Mouse (Mus musculus): ENCODE measurements around the gene Dapk1. TPM values are rescaled to one million over a fixed set of nuclear protein-coding genes. Genes with fewer than 3 reads are reported as not detected.
A peak's percentile ranks its signal among the peaks of the same experiment; 100 is the strongest.

Dapk1 gene
- polyA plus RNA-seq, 1 experiment from 2014 or later: 4.8 TPM

GRCm38 (mm10) chr13:60686024-60686663 is 84.4 kb downstream of the Dapk1 start:
- no peak overlapping the region for H3K4me3 ChIP-seq (ENCODE audit: low read depth, low read length)
- H3K9ac ChIP-seq (ENCODE audit: low read length): no peak overlapping the region
- TF ChIP-seq CTCF (IDR thresholded peaks at IDR 0.05; ENCODE audit: low read depth) (no peak), EP300 (optimal IDR thresholded peaks at IDR 0.05) (no peak)

GRCm38 (mm10) chr13:60686967-60687366 is 85.2 kb downstream of the Dapk1 start:
- H3K27ac ChIP-seq (replicated peaks): 0 out of 2 replicates have a peak overlapping the region, but pooled peaks have one; percentile 40

More at GRCm38 (mm10) chr13:60686024-60686663, 84.4 kb downstream of the Dapk1 start:
- 31% methylated on average over 12 of the region's 12 CpGs for WGBS
- DNase-seq (ENCODE audit: low spot score): no peak
- peak overlapping the region; percentile 64 for H3K27ac ChIP-seq (replicated peaks)
- no peaks in the 10 kb centered on the region for H3K27me3 ChIP-seq (ENCODE audit: control insufficient read depth, insufficient read depth, low read length)
- ATAC-seq (ENCODE audit: low FRiP score, low TSS enrichment): peak; percentile 22; the same call in 1 of the 2 replicates
- H3K9me3 ChIP-seq (ENCODE audit: control insufficient read depth, low read length): no peaks in the 10 kb centered on the region
- H3K4me1 ChIP-seq (replicated peaks; ENCODE audit: control insufficient read depth, insufficient read depth): peaks cover 11% of the 10 kb centered on the region; the same call in 1 of the 2 replicates
- H3K4me2 ChIP-seq (replicated peaks; ENCODE audit: low read depth): no peak overlapping the region
- H3K36me3 ChIP-seq (ENCODE audit: control insufficient read depth, insufficient read depth, low read length): no peaks in the 10 kb centered on the region

GRCm38 (mm10) chr13:60687462-60687861 is 85.7 kb downstream of the Dapk1 start:
- no peak overlapping the region for H3K9ac ChIP-seq (ENCODE audit: low read length)
- WGBS: 78% methylated on average over 4 of the region's 4 CpGs
- H3K27ac ChIP-seq (replicated peaks): 0 out of 2 replicates have a peak overlapping the region, but pooled peaks have one; percentile 40
- H3K4me2 ChIP-seq (replicated peaks; ENCODE audit: low read depth): no peak overlapping the region
- TF ChIP-seq CTCF (IDR thresholded peaks at IDR 0.05; ENCODE audit: low read depth) (no peak), EP300 (optimal IDR thresholded peaks at IDR 0.05) (no peak)
- H3K4me3 ChIP-seq (ENCODE audit: low read depth, low read length): no peak overlapping the region
- H3K36me3 ChIP-seq (ENCODE audit: control insufficient read depth, insufficient read depth, low read length): no peaks in the 10 kb centered on the region
- no peaks in the 10 kb centered on the region for H3K9me3 ChIP-seq (ENCODE audit: control insufficient read depth, low read length)
- ATAC-seq (ENCODE audit: low FRiP score, low TSS enrichment): no peak
- peaks cover 11% of the 10 kb centered on the region; the same call in 1 of the 2 replicates for H3K4me1 ChIP-seq (replicated peaks; ENCODE audit: control insufficient read depth, insufficient read depth)
- DNase-seq (ENCODE audit: low spot score): no peak
- H3K27me3 ChIP-seq (ENCODE audit: control insufficient read depth, insufficient read depth, low read length): no peaks in the 10 kb centered on the region

More at GRCm38 (mm10) chr13:60686967-60687366, 85.2 kb downstream of the Dapk1 start:
- Histone ChIP-seq H3K9me3 (ENCODE audit: control insufficient read depth, low read length) (no peaks in the 10 kb centered on the region), H3K27me3 (ENCODE audit: control insufficient read depth, insufficient read depth, low read length) (no peaks in the 10 kb centered on the region), H3K9ac (ENCODE audit: low read length) (no peak overlapping the region), H3K4me2 (replicated peaks; ENCODE audit: low read depth) (no peak overlapping the region), H3K36me3 (ENCODE audit: control insufficient read depth, insufficient read depth, low read length) (no peaks in the 10 kb centered on the region), H3K4me3 (ENCODE audit: low read depth, low read length) (no peak overlapping the region), H3K4me1 (replicated peaks; ENCODE audit: control insufficient read depth, insufficient read depth) (peaks cover 11% of the 10 kb centered on the region; the same call in 1 of the 2 replicates)
- TF ChIP-seq CTCF (IDR thresholded peaks at IDR 0.05; ENCODE audit: low read depth): no peak
- no peak for TF ChIP-seq EP300 (optimal IDR thresholded peaks at IDR 0.05)
- WGBS: 42% methylated on average over 12 of the region's 12 CpGs
- ATAC-seq (ENCODE audit: low FRiP score, low TSS enrichment) (no peak), DNase-seq (ENCODE audit: low spot score) (no peak)

GRCm38 (mm10) chr13:60687891-60688290 is 86.1 kb downstream of the Dapk1 start:
- Histone ChIP-seq H3K36me3 (ENCODE audit: control insufficient read depth, insufficient read depth, low read length) (no peaks in the 10 kb centered on the region), H3K4me1 (replicated peaks; ENCODE audit: control insufficient read depth, insufficient read depth) (peaks cover 11% of the 10 kb centered on the region; the same call in 1 of the 2 replicates), H3K9ac (ENCODE audit: low read length) (no peak overlapping the region), H3K4me2 (replicated peaks; ENCODE audit: low read depth) (no peak overlapping the region), H3K27me3 (ENCODE audit: control insufficient read depth, insufficient read depth, low read length) (no peaks in the 10 kb centered on the region), H3K27ac (replicated peaks) (no peak overlapping the region), H3K9me3 (ENCODE audit: control insufficient read depth, low read length) (no peaks in the 10 kb centered on the region), H3K4me3 (ENCODE audit: low read depth, low read length) (no peak overlapping the region)
- TF ChIP-seq EP300 (optimal IDR thresholded peaks at IDR 0.05): no peak
- TF ChIP-seq CTCF (IDR thresholded peaks at IDR 0.05; ENCODE audit: low read depth): no peak
- 72% methylated on average over 7 of the region's 7 CpGs for WGBS
- DNase-seq (ENCODE audit: low spot score) (no peak), ATAC-seq (ENCODE audit: low FRiP score, low TSS enrichment) (no peak)

GRCm38 (mm10) chr13:60690921-60691320 is 89.2 kb downstream of the Dapk1 start:
- H3K9me3 ChIP-seq (ENCODE audit: control insufficient read depth, low read length): no peaks in the 10 kb centered on the region
- H3K27me3 ChIP-seq (ENCODE audit: control insufficient read depth, insufficient read depth, low read length): no peaks in the 10 kb centered on the region
- no peaks in the 10 kb centered on the region for H3K36me3 ChIP-seq (ENCODE audit: control insufficient read depth, insufficient read depth, low read length)
- peaks cover 11% of the 10 kb centered on the region; the same call in 1 of the 2 replicates for H3K4me1 ChIP-seq (replicated peaks; ENCODE audit: control insufficient read depth, insufficient read depth)
- H3K4me2 ChIP-seq (replicated peaks; ENCODE audit: low read depth): no peak overlapping the region
- no peak overlapping the region for H3K4me3 ChIP-seq (ENCODE audit: low read depth, low read length)
- no peak for DNase-seq (ENCODE audit: low spot score)
- no peak for ATAC-seq (ENCODE audit: low FRiP score, low TSS enrichment)
- TF ChIP-seq EP300 (optimal IDR thresholded peaks at IDR 0.05): no peak
- TF ChIP-seq CTCF (IDR thresholded peaks at IDR 0.05; ENCODE audit: low read depth): no peak
- no peak overlapping the region for H3K9ac ChIP-seq (ENCODE audit: low read length)
- no peak overlapping the region for H3K27ac ChIP-seq (replicated peaks)
- 84% methylated on average over 2 of the region's 2 CpGs for WGBS

GRCm38 (mm10) chr13:60691940-60692339 is 90.2 kb downstream of the Dapk1 start:
- DNase-seq (ENCODE audit: low spot score) (no peak), ATAC-seq (ENCODE audit: low FRiP score, low TSS enrichment) (no peak)
- H3K9me3 ChIP-seq (ENCODE audit: control insufficient read depth, low read length): no peaks in the 10 kb centered on the region
- no peak overlapping the region for H3K4me2 ChIP-seq (replicated peaks; ENCODE audit: low read depth)
- H3K4me1 ChIP-seq (replicated peaks; ENCODE audit: control insufficient read depth, insufficient read depth): peaks cover 5% of the 10 kb centered on the region; the same call in 1 of the 2 replicates
- 97% methylated on average over 3 of the region's 3 CpGs for WGBS
- H3K9ac ChIP-seq (ENCODE audit: low read length): no peak overlapping the region
- no peaks in the 10 kb centered on the region for H3K36me3 ChIP-seq (ENCODE audit: control insufficient read depth, insufficient read depth, low read length)
- H3K4me3 ChIP-seq (ENCODE audit: low read depth, low read length): no peak overlapping the region
- no peak for TF ChIP-seq CTCF (IDR thresholded peaks at IDR 0.05; ENCODE audit: low read depth)
- no peak for TF ChIP-seq EP300 (optimal IDR thresholded peaks at IDR 0.05)
- H3K27ac ChIP-seq (replicated peaks): no peak overlapping the region
- H3K27me3 ChIP-seq (ENCODE audit: control insufficient read depth, insufficient read depth, low read length): no peaks in the 10 kb centered on the region

Data from stomach, postnatal 0 days (tissue).